Mouse (Mus musculus): ENCODE measurements around the gene Ehd3. TPM values are rescaled to one million over a fixed set of nuclear protein-coding genes. Genes with fewer than 3 reads are reported as not detected.
"Not testable (repeated sequence)": the region's sequence is repeated elsewhere in the genome, so short reads cannot be mapped to it uniquely, and the experiment has no call there.

Gene Ehd3
- total RNA-seq, 1 experiment from 2014 or later = 5.8 TPM

DNA sequence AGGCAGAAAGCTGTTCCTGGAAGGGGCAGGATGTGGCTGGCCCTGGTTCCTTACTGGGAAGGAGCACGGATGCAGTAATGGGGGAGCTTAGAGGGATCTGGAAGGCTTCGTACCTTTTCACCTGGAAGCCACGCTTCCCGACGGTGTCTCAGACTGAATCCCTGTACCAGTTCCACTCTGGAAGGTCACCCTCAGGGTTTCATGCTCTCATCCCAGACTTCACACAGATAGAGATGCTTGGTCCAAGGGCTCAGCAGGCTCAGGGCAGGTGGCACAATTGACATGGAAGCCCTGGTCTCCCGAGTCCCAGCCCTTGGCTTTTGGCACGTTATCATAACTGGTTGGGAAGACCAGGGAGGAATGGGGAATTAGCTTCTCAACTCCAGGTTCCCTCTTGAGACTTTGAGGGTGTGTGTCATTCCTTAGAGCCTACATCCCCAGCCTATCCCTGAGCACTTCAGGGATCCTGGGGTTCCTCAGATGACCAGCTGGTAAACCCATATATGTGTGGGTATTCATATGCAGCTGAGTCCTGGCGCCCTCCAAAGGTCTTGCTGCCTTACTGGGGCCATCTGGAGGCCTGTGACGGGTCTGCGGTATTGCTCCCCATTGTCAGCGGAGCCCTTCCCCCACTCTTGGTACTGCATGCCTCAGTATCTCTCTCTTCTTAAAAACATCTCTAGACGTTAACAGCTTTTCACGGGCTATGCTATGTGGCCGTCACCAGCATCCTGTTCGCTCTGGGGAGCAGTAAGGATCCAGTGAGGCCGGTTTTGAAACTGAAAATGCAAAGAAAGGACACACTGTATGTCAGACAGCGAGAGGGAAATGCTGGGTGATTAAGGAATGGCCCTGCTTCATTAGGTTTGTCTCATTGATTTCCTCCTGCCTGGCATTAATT, 19.4 kb downstream of the Ehd3 start:
- ATAC-seq (replicated peaks; ENCODE audit: low read depth, poor library complexity, severe bottlenecking) = no peak

DNA sequence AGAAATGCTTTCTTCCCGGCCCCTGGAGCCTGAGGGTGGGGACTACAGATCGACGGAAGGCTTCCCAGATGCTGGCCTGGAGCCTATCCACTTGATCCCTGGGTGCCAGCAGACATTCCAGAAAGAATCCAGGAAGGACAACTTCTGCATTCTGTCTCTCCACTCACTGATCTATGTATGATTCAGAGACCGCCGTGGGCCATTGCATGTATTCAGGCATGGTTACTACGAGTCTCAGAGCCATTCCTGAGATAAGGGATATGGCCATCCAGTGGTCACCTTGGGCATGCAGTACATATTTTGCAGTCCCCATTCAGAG, 20.0 kb downstream of the Ehd3 start:
- no peak for ATAC-seq (replicated peaks; ENCODE audit: low read depth, poor library complexity, severe bottlenecking)

DNA sequence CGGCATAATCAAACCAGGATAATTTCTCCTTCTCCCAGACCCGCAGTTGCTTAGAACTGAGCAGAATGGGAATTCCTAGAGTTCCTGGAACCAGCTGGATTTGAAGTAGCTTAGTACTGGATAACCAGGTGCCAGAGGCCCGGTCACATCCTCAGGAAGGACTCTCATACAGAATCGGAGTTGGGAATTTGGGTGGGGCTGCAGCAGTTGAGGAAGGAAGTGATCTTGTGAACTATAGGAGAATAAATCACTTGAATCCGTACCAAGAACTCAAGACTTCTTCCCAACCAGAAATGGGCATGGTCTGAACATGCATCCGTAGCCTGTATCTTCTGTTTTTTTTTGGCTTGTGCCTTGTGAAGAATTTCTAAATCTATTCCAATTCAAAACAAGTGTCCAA, 22.2 kb downstream of the Ehd3 start:
- no peak for ATAC-seq (replicated peaks; ENCODE audit: low read depth, poor library complexity, severe bottlenecking)

DNA sequence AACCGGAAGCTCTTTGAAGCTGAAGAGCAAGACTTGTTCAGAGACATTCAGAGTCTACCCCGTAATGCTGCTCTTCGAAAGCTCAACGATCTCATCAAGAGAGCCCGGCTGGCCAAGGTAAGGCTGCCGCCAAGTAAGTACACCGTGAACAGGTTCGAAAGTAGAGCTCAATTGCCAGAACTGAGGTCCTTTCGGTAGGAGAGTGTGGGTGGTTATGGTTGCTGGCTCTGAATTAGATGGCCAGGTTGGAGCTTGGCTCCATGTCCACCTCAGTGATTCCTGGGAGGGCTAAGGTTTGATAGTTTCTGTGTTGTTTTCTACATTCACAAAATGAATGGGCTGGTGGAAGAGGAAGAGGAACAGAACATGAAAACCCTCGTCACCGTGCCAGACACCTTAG, 23.5 kb downstream of the Ehd3 start:
- no peak for ATAC-seq (replicated peaks; ENCODE audit: low read depth, poor library complexity, severe bottlenecking)

DNA sequence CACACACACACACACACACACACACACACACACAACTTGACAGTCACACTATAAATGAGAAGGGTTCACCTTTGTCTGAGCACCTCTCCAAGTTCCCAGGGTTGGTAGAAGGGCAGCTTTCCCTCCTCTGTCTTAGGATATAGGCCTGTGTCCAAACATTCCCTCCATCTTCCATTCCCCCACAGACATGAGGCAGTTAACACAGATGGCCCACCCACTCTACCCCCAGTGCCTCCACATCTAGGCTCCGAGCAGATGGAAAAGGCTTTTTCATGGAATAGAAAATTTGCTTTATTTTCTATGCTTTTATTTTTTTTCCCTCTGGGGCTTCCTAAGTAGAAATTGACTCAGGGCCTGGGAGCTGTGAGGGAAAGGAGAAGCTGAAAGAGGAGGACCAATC, 26.6 kb downstream of the Ehd3 start:
- ATAC-seq (replicated peaks; ENCODE audit: low read depth, poor library complexity, severe bottlenecking) = no peak

- ATAC-seq (replicated peaks; ENCODE audit: low read depth, poor library complexity, severe bottlenecking) = no peak
Measured at GRCm38 (mm10) chr17:73831427-73831826, 27.5 kb downstream of the Ehd3 start.

DNA sequence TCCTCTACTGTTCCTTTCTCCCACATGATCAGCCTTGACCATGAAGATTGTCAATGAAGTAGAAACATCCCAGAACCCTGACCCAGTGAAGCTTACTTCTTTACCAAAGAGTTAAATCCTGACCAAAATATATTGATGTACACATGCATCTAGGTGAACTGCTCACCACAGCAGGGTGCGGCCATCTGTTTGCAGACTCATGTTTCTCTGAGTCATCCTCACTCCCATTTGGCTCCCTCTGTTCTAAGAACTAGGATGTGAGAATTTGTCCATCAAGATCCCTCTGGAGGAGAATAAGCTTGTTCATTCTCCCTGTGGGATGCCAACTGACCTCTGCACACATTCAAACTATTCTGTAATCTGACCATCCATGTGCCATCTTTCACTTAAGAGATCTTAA, 29.0 kb downstream of the Ehd3 start:
- no peak for ATAC-seq (replicated peaks; ENCODE audit: low read depth, poor library complexity, severe bottlenecking)

DNA sequence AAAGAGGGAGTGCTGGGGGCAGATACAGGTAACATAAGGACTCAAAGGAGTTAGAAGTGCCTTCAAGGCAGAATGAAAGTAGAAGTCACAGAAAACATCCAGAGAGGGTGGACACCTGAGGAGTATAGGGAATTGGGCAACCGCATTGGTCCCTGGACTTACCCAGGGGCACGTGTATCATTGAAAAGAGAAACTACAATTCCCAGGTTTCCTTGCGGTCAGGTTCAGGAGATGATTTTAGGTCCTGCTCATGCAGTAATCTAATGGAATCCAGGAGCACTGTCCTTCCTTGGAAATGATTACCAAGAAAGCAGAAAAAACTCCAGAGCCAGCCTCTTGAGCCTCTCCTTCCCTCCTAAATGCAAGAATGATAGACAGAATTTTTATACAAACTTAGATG, 29.5 kb downstream of the Ehd3 start:
- ATAC-seq (replicated peaks; ENCODE audit: low read depth, poor library complexity, severe bottlenecking) = no peak

DNA sequence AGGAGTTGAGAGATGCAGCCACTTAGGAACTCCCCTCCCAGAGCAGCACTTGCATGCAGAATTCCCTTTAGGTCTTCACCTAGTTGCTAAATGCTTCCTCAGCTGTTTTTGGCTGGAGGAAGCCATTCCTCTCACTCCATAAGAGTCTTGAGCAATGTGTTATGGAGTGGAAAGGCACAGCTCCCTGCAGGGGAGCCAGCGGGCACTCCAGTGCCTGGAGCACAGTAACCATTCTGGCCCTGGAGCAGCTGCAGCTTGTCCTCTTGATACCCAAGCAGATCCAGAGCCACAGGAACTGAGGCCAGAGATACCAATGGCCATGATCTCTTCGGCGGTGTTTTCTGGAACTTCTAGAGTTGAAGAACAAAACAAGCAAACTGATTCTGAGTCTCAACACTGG, 32.7 kb downstream of the Ehd3 start:
- no peak for ATAC-seq (replicated peaks; ENCODE audit: low read depth, poor library complexity, severe bottlenecking)

- no peak for ATAC-seq (replicated peaks; ENCODE audit: low read depth, poor library complexity, severe bottlenecking)
Measured at GRCm38 (mm10) chr17:73837244-73837643, 33.3 kb downstream of the Ehd3 start.

DNA sequence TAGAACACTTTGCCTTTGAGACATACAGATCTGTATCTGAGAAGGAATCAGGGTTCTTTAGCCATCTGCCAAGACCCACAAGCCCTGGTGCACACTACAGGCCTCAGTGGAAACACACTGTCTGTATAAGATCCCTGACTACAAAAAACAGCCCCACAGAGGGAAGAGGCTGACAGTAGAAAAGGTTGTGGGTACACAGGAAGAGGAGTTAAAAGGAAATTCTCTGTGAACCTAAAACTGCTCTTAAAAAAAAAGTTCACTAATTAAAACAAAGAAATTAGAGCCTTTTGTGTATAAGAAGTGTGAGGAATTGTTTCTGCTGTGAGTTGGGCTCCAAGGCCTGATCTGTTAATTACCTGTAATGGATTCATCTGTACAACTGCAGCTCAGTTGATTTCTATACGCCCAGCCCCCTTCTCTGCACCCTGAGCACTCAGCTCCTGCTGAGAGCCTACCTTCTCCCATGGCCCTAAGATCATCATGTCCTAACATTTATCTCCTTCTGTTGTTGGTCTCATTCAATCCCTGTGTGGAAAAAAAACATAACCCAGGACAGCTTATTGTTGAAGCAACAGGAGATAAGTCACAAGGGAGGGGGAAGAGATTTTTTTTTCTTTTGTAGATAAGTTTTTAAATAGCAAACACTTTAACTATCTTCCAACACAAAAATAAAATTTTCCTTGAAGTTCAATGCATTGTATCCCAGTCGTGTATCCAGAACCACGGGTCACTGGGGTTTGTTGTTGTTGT, 35.3 kb downstream of the Ehd3 start:
- no peak for ATAC-seq (replicated peaks; ENCODE audit: low read depth, poor library complexity, severe bottlenecking)

GRCm38 (mm10) chr17:73839876-73840275, 35.9 kb downstream of the Ehd3 start:
- ATAC-seq (replicated peaks; ENCODE audit: low read depth, poor library complexity, severe bottlenecking) = not testable (repeated sequence)

DNA sequence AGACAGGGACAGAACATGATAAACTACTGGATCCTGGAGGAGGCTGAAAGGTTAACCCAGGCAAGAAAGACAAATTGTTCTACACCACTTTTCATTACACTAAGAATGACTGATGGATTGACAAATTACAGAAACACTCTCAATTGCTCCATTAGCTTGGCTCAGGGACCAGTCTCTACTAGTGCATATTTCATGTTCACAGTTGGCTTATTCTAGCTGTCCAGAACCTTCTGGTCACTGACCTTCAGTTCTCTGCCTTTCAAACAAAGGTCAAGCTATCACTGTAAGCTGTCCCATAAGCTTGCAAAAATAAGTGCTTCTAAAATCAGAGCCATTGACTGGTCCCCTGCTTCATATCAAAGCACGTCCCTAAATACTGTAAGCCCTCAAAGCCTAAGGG, 39.0 kb downstream of the Ehd3 start:
- ATAC-seq (replicated peaks; ENCODE audit: low read depth, poor library complexity, severe bottlenecking) = no peak

- no peak for ATAC-seq (replicated peaks; ENCODE audit: low read depth, poor library complexity, severe bottlenecking)
Measured at GRCm38 (mm10) chr17:73845632-73846031, 41.7 kb downstream of the Ehd3 start.

GRCm38 (mm10) chr17:73847399-73847798, 43.5 kb downstream of the Ehd3 start:
- no peak for ATAC-seq (replicated peaks; ENCODE audit: low read depth, poor library complexity, severe bottlenecking)

DNA sequence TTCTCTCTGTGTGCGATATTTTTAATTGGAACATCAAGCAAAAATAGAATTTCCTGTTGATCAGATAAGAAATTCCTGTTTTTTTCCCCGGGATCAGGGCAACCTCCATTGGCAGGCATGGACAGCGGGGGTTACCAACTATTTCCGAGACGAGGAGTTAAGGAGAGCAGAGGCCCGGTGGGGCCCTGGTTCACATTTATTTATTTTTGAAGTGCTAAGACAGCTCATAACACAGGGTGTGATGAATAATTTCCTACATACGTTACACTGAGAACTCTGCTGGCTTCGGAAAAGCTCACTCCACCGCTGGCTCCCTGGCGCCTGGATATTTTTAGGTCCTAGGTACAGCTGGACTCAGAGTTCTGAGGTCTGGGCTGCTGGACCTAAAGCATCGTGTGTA, 49.1 kb downstream of the Ehd3 start:
- no peak for ATAC-seq (replicated peaks; ENCODE audit: low read depth, poor library complexity, severe bottlenecking)

DNA sequence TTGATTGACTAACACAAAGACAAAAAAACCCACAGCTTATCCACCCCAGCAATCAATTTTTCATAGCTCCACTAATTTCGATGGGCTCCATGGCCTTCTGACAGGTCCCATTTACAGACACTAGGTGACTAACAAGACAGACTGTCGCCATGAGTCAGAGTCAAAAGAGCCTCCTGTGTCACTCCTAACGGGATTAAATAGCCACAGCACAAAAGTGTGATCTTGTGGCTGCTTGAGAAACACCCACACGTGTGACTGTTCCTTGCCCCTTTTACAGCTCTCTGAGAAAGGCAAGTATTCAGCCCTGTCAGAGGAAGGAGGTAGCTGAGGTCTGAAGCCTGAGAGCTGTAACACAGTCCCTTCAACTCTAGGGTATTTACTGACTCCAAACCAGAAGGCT, 49.8 kb downstream of the Ehd3 start:
- ATAC-seq (replicated peaks; ENCODE audit: low read depth, poor library complexity, severe bottlenecking) = no peak

- 0 out of 2 replicates have a peak, but pooled peaks have one; percentile 40 for ATAC-seq (replicated peaks; ENCODE audit: low read depth, poor library complexity, severe bottlenecking)
Measured at GRCm38 (mm10) chr17:73869008-73869685, 65.2 kb downstream of the Ehd3 start.

GRCm38 (mm10) chr17:73870956-73871605, 67.1 kb downstream of the Ehd3 start:
- peak; percentile 43 for ATAC-seq (replicated peaks; ENCODE audit: low read depth, poor library complexity, severe bottlenecking)

DNA sequence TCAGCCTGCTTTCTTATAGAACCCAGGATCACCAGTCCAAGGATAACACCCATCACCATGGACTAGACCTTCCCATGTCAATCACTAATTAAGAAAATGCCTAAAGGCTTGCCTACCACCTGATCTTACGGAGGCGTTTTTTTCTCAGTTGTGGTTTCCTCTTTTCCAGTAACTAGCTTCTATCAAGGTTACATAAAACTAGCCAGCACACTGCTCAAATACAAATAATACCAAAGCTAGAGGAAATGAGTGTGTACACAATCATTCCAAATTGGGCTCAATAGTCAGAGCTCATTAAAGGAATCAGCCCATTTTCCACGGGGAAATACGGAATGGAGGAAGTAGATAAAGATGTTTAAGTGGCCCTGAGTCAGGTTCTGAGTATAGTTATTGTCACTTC, 71.3 kb downstream of the Ehd3 start:
- peak; percentile 38 for ATAC-seq (replicated peaks; ENCODE audit: low read depth, poor library complexity, severe bottlenecking)
